Mouse (Mus musculus) spleen, postnatal 10 days (tissue): ENCODE data around the gene Ube2cbp.

Source experiments
- DNase-seq, 2 experiments: peaks; one replicate each; pipeline ENCODE4 v3.0.0; 2021 to 2022; ENCODE audit warnings: low spot score in 2 of 2

Gene Ube2cbp

GRCm38 (mm10) chr9:86435510-86435909 lies 29.2 kb downstream of the Ube2cbp start:
- DNase-seq: no peak

DNA sequence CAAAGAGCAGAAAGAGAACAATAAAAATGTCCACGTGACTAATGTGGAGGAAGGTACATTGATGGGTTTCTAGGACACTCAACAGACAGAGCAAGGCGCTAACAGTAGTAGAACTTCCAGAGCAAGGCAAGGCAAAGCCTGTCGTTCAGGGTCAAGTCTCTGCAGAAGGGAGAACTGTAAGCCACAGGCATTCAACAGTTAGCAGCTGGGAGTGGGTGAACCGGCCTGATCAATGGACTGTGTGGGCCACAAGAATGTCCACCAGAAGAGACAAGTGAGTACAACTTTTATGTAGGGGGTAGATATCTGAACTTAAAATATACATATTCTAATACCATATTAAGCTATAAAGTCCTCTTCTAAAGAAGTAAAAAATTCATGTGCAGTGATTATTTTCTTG lies 41.4 kb downstream of the Ube2cbp start:
- no peak for DNase-seq

DNA sequence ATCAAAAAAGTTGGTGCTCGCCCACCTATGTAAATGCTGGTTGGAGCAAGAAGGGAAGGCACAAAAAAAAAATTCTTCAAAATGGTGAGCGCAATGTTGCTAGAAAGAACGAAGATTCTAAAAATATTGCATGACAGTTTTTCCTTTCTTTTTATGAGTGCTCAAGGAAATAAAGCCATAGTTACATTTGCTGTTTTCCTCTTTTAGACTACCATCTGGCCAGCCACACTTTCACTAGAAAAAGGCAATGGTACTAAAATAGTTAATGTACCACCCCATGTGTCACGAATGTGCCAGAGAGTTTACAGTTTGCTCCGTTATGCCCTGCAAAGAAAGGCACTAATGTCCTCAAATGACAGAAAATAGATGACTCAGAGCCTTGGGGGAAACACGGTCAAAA lies 45.4 kb downstream of the Ube2cbp start:
- DNase-seq: no peak

DNA sequence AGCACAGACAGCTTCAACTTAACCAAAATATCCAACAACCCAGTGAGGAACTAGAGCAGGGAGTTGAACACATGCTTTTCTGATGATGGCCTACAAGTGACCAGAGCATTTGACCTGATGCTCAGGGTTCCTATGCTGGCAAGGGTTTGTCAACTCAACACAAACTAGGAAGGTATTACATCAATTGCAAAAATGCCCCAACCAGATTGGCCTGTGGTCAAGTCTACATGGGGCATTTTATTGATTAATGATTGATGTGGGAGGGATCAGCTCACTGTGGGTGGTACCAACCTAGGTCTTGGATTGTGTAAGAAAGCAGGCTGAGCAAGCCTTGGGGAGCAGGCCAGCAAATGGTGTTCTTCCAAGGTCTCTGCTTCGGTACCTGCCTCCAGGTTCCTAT lies 46.8 kb downstream of the Ube2cbp start:
- DNase-seq: no peak

DNA sequence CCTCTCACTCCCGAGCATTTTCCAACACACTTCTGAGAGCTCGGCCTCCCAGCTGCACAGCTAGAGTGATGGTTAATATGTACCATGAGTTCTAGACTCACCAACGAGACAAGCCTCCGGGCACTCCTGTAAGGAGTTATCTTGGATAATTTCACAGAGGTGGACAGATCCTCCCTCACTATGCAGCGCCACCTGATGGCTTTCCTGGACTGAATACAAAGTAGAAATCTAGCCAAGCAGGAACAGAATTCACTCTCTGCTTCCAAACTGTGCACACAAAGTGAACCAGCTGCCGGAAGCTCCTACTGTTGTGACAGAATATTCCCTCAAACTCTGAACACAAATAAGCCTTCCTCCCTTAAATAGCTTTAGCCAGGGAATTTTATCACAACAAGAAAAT lies 69.0 kb downstream of the Ube2cbp start:
- no peak for DNase-seq

- no peak for DNase-seq
These were observed 69.7 kb downstream of the Ube2cbp start for GRCm38 (mm10) chr9:86395012-86395411.

DNA sequence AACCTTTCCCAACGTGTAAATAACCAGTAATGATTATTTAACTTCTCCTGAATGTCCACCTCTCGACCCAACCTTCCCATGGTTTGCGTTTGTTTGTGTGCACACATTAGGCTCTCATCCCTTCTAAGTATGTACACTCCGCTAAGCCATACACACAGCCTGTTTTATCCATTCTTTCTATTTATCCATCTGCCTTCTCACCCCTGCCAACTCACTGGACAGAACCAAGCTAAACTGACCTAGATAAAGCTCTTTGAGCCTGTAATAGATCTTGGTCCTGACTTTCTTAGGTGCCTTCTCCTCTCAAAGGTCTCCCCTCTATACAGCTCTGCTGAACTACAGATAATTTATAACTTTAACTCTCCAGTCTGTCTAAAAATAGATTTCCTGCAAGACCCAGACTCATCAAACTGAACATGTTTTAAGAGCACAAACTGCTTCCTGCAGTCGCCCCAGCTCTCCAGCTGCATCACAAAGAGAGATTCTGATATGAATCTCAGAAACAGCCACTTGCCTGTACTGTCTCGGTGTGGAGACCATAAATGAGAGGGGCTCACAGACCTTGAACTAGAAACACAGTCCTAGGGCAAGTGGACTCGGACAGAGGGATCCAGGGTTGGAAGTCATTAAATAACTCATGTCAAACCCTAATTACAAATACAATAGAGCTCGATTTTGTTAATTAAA lies 71.0 kb downstream of the Ube2cbp start:
- no peak for DNase-seq

DNA sequence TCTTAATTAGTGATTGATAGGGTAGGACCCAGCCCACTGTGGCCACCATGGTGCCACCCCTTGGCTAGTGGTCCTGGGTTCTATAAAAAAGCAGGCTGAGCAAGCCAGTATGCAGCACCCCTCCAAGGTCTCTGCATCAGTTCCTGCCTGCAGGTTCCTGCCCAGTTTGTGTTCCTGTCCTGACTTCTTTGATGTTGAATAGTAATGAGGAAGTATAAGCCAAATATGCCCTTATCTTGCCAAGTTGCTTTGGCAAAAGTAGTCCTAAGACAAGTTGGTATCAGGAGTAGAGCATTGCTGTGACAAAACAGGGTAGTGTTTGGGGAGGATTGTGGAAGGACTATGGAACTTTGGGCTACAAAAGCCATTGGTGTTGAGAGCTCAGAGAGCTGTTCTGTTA lies 73.3 kb downstream of the Ube2cbp start:
- DNase-seq: no peak

- DNase-seq: no peak
These were observed 74.0 kb downstream of the Ube2cbp start for GRCm38 (mm10) chr9:86390713-86391112.

DNA sequence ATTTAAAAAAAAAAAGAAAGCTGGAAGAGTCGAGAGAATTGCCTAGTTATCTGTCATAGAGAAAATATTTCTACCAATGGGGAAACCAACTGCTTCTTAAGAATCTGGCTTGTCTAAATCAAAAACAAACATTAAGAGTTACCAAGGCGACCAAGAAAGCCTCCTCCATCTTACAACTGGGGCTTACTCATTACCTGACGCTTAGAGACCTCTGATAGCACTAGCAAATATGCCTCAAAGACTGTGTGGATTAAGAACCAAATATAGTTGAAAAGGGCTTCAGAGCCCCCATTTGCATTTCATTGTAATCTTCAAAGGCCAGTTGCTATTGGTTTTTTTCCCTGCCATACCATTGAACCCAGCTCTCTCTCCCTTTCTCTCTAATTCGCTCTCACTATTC lies 76.2 kb downstream of the Ube2cbp start:
- no peak for DNase-seq

GRCm38 (mm10) chr9:86376923-86377322 lies 87.8 kb downstream of the Ube2cbp start:
- no peak for DNase-seq

DNA sequence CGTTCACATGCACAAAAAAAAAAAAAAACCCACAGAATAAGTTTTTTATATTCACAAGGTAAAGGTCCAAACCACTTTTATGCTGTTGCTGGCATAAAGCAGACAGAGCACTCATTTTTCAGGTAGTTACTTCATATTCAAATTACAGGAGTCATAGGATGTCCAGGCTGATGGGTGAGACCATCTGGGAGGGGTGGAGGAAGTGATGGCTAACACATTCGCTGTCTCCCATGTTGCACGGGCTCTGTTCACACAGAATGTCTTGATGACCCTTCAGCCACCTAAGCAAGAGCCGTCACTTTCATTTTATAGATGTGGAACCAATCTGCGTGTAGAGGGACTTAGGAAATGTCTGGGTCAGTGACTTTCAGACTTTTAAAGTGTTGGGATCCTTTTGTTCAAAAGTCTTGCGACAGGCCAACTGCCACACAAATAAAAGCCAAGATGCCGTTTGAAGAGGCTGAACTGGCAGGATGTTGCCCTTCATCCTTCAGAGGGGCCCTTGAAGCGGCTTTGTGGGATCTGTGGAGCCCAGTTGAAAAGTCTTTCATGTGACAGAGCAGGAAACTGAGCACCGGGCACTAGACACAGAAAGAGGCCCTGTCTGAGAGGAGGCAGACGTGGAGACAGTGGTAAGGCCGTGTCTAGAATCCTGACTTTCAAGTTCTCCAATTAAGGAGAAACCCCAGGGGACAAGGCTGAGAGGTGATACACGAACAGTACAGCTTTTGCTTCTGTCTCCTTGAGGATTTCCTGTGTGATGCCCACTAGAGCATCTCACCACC lies 91.8 kb downstream of the Ube2cbp start:
- no peak for DNase-seq

DNA sequence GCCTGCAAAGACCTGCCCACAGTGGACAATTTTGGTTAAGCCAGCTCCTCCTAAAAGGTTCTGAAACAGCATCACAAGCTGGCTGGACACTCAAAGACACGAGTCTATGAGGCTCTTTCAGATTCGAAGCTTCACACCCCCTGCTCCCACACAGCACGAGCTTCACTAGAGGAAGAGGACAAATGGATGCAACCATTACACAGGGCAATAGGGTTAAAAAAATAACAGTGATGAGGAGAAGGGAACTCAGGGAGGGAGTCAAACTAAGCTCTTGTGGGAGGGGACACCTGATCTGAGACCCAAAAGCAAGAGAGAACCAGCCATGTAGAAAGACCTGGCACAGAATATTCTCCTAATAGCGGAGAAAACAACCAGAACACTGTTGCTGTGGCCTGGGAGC lies 95.5 kb downstream of the Ube2cbp start:
- no peak for DNase-seq

DNA sequence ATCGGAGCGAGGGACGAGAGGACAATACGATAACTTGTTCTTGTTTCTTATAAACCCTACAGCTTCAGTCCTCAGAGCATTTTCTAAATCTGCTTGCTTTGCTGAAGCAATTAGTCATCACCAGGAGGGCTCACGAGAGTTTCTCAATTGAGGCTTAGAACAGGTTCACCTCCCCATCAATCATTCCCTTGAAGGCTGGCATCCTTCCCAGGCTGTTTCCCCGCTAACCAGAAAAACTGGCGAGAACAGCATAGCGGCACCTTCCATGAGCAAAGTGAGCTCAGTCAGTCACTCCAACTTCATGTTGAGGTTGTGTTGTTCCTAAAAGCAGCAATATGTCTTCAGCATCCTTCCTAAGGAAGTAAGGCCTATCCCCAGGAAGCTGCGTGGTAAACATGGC lies 104.2 kb downstream of the Ube2cbp start:
- DNase-seq: no peak

DNA sequence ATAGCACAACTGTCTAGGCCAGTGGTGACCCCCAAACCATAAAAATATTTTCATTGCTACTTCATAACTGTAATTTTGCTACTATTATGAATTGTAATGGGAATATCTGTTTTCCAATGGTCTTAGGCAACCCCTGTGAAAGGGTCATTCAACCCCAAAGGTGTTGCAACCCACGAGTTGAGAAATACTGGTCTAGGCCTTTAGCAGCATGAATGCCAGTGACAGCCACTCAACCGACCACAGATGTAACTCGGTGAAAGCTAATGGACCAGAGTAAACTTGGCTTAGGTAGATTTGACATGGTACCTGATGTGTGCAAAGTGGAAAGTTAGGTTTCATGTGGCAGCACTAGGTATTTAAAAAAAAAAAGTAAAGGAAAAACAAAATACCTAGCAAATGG lies 108.9 kb downstream of the Ube2cbp start:
- no peak for DNase-seq

DNA sequence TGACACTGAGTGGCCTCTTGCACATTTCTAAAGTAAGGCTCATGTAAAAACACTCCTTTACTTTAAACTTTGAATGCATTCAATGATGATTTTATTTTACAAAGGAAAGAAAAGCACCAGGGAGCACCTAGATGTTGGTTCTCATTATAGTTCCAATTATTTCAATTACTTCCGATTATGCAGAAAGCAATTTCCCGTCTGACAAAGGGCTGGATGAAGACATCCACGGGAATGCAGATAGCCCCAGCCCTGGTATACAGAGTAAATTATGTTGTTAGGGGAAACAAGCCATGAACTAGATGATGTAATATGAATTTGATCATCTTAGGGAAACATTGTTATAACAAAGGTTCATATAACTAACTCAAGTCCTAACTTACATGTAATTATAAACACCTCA lies 113.3 kb downstream of the Ube2cbp start:
- no peak for DNase-seq

GRCm38 (mm10) chr9:86336792-86337191 lies 128.0 kb downstream of the Ube2cbp start:
- no peak for DNase-seq

DNA sequence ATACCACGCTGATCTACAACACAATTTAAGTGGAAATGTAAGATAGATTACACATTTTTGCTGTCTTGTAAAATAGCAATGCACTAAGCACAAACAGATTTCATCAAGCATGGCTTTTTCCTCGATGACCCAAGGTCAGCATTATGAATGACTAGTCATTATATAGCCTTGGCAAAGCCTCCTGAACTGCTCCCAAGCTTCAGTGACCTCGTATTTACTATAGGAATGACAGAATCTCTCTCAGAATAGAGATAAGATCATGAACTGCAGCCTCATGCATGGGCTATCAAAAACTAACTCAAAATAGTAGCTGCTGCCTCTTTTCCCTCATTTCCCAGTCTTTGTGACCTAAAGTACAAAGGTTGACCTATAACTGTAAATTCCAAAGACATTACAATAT lies 128.4 kb downstream of the Ube2cbp start:
- no peak for DNase-seq

GRCm38 (mm10) chr9:86335588-86335987 lies 129.2 kb downstream of the Ube2cbp start:
- DNase-seq: no peak

GRCm38 (mm10) chr9:86334357-86334756 lies 130.4 kb downstream of the Ube2cbp start:
- no peak for DNase-seq

DNA sequence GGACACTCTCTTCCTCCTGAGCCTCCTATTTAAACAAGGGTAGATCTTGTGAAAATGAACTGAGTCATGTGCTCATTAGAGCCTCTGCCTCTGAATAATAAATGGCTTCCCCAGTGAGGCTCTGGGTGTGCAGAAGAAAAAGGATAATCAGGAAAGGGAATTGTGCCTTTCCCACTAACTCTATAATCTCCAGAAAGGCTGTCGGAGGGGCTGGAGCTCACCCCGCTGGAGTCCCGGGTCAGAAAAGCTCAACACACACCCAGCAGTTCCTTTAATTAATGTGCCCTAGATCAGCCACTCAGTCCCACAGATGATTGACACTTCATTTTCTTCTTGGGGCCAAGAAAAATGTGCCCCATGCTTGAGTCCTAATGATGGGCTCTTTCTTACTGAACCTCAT lies 134.2 kb downstream of the Ube2cbp start:
- DNase-seq: no peak

DNA sequence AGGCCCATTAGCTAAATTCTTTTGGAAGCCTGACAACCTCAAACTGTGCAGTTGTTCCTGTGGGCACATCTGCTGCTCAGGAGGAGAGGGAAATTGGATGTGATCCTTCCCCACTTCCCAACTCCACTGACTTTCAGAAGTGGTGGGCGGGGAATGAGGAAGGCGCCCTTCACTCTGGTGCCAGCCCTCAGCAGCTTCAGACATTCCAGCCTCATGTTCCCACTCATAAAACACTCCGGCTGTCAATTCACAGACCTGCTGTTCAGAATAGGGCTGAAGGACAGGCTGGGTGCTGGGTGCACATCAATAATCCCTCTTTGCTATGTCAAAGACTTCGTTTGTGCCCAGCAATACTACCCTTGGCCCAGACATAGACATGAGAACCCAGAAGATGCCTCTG lies 136.5 kb downstream of the Ube2cbp start:
- no peak for DNase-seq

DNA sequence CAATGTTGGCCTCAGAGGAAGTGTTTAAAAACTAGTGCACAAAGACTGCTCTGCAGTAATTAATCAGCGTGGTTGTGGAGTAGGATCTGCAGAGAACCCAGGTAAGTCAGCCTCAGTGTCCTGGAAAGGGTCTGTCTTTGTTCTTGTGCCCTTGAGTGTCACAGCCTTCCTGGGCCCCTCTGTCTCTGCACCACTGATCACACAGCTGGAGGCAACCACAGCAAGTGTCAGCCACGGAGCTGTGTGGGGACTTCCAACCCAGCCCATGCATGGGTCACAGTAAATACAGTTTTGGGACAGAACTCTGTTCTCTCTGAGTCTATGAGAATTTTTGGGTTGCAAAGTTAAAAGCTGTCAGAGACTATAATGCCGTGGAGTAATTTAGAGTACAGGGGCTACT lies 137.4 kb downstream of the Ube2cbp start:
- no peak for DNase-seq

- no peak for DNase-seq
These were observed 140.0 kb downstream of the Ube2cbp start for GRCm38 (mm10) chr9:86324772-86325171.
